In the genomic region with DNA sequence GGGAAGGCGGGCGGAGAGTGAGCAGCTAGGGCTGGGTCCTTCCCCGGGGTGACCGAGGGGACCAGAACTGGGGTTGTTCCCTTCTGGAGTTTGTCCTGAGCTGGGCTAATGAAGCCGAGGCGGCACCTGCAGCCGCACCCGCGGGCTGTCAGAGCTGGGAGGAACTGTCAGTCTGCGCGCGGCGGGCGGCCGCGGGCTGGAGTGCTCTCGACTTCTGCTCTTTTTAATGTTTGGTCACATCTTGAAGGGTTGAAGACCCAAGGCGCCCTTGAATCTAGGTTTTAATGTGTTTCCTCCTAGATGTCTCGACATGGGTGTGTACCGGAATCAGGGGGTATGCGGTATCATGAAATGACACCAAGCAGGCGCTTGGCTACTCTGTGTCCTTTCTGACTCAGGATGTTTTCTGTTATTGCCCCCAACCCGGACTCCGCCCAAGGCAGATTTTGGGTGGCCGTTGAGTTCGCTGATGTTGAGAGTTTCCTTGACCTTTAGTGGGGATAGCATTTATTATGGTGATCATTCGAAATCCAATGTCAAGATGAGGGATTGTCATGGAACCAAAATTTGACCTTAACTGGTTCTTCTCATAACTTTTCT, we compare ENCODE assay signal across 9 mouse cellular contexts. TPM values are rescaled to one million over a fixed set of nuclear protein-coding genes. Genes with fewer than 3 reads are reported as not detected.
DNase-seq lines count a peak whose midpoint lies in the region; ATAC-seq lines count a peak whose summit lies in the region.
"Had no signal": no experiment of that assay in that cellular context is flagged by ENCODE, and none has a peak within 500 bp of the region (broad histone marks: within the 10 kb centered on the region; RNA-seq: fewer than 3 reads in every experiment).

No protein-coding gene starts in this region.

- H3K9me3 ChIP-seq in erythroblast, embryonic 14.5 days (ENCODE audit: control insufficient read depth, low read length) = peaks cover 3% of the 10 kb centered on the region; the same call in 1 of the 2 replicates
- no peaks in the 10 kb centered on the region for H3K9me3 ChIP-seq in embryonic facial prominence, embryonic 14.5 days (ENCODE audit: control insufficient read depth, low read length)

- WGBS in embryonic facial prominence, embryonic 14.5 days = 2% methylated on average over 22 of the region's 27 CpGs

- DNase-seq in WW6 (ENCODE audit: low read depth, low spot score) = peak; percentile 7
- DNase-seq in embryonic facial prominence, embryonic 14.5 days (ENCODE audit: low spot score) = peak; percentile 20
- DNase-seq in heart, postnatal 36 days = peak; percentile 58 to 74
- peak; percentile 48 to 56 for DNase-seq in layer of hippocampus, postnatal 10 days (ENCODE audit: low spot score in 2 of 2)
- peak; percentile 18 for DNase-seq in lung, postnatal 25 days (ENCODE audit: low spot score)
- DNase-seq in right cerebral cortex, postnatal 36 days (ENCODE audit: low spot score in 2 of 2) = peak; percentile 21 to 31

- H3K4me2 ChIP-seq in embryonic facial prominence, embryonic 14.5 days (ENCODE audit: low read depth, low read length) = peak overlapping the region; percentile 95

- H3K4me3 ChIP-seq in erythroblast, embryonic 14.5 days (replicated peaks) = peak overlapping the region; percentile 67
- peak overlapping the region; percentile 88 for H3K4me3 ChIP-seq in embryonic facial prominence, embryonic 14.5 days (ENCODE audit: low read depth, low read length)

- intact Hi-C loops in heart, postnatal 36 days (cut with DNase I) = loop anchor here (5.0 to 10.0 kb wide), 3 partner anchors 440 to 823 kb away; no protein-coding TSS in a partner anchor

- peak overlapping the region; percentile 86 for H3K9ac ChIP-seq in embryonic facial prominence, embryonic 14.5 days (ENCODE audit: low read depth, low read length)

- peak overlapping the region; percentile 96; the same call in 1 of the 2 replicates for H3K27ac ChIP-seq in embryonic facial prominence, embryonic 14.5 days (replicated peaks; ENCODE audit: low read depth, low read length)

- H3K36me3 ChIP-seq in erythroblast, embryonic 14.5 days (ENCODE audit: control insufficient read depth) = no peaks in the 10 kb centered on the region
- H3K36me3 ChIP-seq in embryonic facial prominence, embryonic 14.5 days (ENCODE audit: control insufficient read depth, insufficient read depth, low read length) = no peaks in the 10 kb centered on the region; the same call in 1 of the 2 replicates

- no peak for ATAC-seq in erythroblast, adult 5-6 weeks (replicated peaks; ENCODE audit: low FRiP score, poor library complexity, severe bottlenecking)
- ATAC-seq in embryonic facial prominence, embryonic 14.5 days (ENCODE audit: low read depth) = no peak

- peaks cover 25% of the 10 kb centered on the region for H3K4me1 ChIP-seq in erythroblast, embryonic 14.5 days (ENCODE audit: control insufficient read depth)
- H3K4me1 ChIP-seq in embryonic facial prominence, embryonic 14.5 days (ENCODE audit: control insufficient read depth, insufficient read depth, low read length) = peaks cover 8% of the 10 kb centered on the region

- H3K27me3 ChIP-seq in erythroblast, embryonic 14.5 days (ENCODE audit: control insufficient read depth) = peaks cover 75% of the 10 kb centered on the region
- peaks cover 13% of the 10 kb centered on the region; the same call in 1 of the 2 replicates for H3K27me3 ChIP-seq in embryonic facial prominence, embryonic 14.5 days (replicated peaks; ENCODE audit: control insufficient read depth, insufficient read depth, low read length)
- H3K27me3 ChIP-seq: Patski had no signal

RNA-seq across cellular contexts. Expression of a gene that starts 2.3 kb away (rescaled TPM):
- polyA plus RNA-seq in erythroblast, embryonic 14.5 days (2012) = 0.03 and 0.07 TPM in 2 replicates
- 3.3 and 12.1 TPM in 2 replicates for total RNA-seq in erythroblast, adult 5-6 weeks (2015; ENCODE audit: low replicate concordance)
- 1.8 and 2.0 TPM in 2 replicates for total RNA-seq in erythroblast, adult 5-6 weeks (2017; ENCODE audit: low replicate concordance)
- 3.6 and 3.9 TPM in 2 replicates for polyA plus RNA-seq in embryonic facial prominence, embryonic 14.5 days (2014; fragmentation: Nextera tagmentation; extraction: Ambion mirVana)
- total RNA-seq in heart, postnatal 36 days (2021) = 10 to 100 TPM; 28.5 to 31.9 TPM
- 10 to 100 TPM; 59.8 to 62.2 TPM for total RNA-seq in layer of hippocampus, postnatal 10 days (2021)

Comparison
In these comparisons a context has a peak if more than half of its experiments do, and no peak if none do; other contexts are left out.
1. DNase-seq: peak in every context shown above with its lines; median percentile 66 in heart, postnatal 36 days; 52 in layer of hippocampus, postnatal 10 days; 26 in right cerebral cortex, postnatal 36 days; 20 in embryonic facial prominence, embryonic 14.5 days; 18 in lung, postnatal 25 days; 7 in WW6.